Mouse (Mus musculus) embryo, embryonic 11 days (tissue): ENCODE measurements at regions not wholly inside any gene's neighbourhood (a gene's known extent, or its start where the extent isn't known, plus 50 kb on each side); places are given as distances from the start of the nearest gene placed in this dataset.
"Not testable (repeated sequence)": the region's sequence is repeated elsewhere in the genome, so short reads cannot be mapped to it uniquely, and the experiment has no call there.

ENCODE experiments used
- DNase-seq: peaks from one replicate; pipeline ENCODE4 v3.0.0-alpha.2; 2015

DNA sequence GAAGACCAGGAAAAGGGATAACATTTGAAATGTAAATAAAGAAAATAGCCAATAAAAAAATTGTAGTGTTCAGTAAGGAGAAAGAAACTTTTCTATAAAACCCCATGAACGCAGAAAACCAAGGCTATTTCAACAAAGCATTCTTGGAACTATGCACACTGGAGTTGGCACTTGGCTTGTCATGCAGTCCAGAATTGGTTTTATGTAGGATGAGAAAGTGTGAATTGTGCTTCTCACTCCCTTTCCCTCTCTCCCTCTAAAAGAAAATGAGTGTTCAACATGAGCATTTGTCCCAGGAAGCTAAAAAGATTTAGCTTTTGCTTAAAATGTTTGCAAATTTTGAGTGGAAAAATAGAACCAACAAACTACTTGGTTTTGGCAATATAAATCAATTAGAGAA lies 841.6 kb upstream of the Adam24 start:
- DNase-seq = no peak

DNA sequence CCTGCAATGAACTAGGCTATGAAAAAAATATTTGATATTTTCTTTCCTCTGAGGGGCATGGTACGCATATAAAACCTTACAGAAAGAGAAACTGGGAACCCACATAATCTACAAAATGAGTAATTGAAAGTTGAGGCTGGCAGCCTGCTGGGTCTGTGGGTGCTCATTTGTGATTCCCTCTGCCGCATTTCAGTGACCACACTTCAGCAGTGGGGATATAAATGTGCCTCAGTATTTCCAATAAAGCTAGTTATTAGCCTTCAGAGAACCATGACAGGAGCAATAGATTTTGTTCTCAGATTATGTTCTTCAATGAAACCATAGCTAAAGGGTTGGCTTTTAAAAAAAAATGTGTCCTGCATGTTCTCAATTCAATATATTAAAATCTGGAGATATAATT lies 828.0 kb upstream of the Adam24 start:
- DNase-seq = no peak

DNA sequence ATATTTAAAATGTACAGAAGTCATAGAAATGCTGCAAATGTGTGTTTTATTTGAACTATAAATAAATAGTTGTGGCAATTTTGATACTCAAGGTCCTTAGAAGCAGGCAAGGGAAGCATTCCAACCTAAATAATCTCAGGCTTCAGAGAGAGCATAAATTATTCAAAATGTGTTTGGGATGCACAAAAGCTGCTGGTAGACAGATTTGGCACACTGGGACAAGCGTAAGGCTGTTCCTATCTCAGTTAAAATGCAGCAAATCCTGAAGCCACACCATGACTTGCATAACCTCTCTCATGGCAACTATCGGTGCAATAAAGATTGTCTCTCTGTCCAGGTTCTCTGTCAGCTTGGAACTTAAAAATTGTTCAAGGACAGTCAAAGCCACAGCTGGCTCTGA lies 812.3 kb upstream of the Adam24 start:
- no peak for DNase-seq

DNA sequence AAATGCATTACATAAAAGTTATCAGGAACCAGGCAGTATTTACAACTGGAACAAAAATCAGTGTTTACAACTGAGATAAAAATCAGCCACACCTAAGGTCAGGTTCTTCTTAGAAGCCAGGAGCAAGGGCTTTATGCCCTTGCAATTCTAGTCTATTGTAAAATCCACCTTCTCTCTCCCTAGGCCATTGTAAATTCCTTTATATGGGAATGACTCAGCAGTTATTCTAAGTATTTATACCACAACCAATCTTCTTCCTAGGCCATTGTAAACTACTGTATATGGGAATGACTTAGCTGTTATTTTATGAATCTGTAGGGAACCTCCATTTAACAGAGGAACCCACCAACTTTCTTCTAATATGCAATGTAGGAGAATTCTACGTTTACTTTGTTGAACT lies 772.6 kb upstream of the Adam24 start:
- DNase-seq = no peak

DNA sequence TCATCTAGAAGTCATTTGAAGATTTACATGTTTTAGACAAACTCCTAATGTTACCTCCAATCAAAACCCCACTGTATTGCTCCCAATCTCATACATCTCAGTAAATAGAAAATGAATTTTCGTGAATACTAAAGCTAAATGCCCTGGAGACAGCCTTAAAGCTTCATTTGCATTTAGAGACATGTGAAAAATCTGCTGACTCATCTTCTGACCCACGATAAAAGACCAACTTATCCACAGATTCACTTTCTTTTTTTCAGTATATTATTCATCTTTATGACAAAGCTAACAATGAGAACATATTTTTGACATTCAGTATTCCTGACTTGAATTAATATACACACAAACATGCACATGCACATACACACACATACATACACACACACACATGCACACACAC lies 762.0 kb upstream of the Adam24 start:
- DNase-seq = no peak

DNA sequence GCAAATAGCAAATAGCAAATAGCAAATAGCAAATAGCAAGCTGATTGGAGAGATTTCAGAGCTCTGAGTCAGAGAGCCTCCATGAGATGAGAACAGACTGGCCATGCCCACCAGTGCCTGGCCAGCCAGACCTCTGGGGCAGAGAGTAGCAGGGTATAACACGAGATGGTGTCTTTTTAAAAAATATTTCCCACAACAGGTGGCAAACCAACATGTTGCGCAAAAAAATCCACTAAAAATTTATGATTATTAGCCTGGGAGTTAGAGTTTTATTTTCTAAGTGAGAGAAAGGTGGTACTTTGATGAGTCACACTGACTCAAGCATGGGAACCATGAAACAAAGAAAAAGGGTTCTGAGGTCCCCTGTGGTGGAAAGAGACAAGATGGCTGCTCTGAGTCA lies 753.5 kb upstream of the Adam24 start:
- DNase-seq = no peak

DNA sequence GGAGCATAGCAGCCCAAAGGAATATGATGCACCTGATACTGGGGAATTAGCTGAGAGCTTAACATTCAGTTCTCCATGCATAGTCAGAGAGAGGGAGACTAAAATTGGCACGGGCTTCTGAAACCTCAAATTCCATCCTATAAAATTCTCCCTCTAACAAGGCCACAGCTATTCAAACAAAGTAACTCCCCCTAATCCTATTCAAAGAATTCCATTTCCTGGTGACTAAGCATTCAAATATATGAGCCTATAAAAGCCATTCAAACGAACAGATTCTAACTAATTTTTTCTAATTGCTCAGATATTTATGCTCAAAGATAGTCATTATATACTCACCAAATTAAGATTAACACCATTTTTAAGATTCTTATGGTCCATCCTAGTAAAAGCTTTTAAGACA lies 751.1 kb upstream of the Adam24 start:
- no peak for DNase-seq

DNA sequence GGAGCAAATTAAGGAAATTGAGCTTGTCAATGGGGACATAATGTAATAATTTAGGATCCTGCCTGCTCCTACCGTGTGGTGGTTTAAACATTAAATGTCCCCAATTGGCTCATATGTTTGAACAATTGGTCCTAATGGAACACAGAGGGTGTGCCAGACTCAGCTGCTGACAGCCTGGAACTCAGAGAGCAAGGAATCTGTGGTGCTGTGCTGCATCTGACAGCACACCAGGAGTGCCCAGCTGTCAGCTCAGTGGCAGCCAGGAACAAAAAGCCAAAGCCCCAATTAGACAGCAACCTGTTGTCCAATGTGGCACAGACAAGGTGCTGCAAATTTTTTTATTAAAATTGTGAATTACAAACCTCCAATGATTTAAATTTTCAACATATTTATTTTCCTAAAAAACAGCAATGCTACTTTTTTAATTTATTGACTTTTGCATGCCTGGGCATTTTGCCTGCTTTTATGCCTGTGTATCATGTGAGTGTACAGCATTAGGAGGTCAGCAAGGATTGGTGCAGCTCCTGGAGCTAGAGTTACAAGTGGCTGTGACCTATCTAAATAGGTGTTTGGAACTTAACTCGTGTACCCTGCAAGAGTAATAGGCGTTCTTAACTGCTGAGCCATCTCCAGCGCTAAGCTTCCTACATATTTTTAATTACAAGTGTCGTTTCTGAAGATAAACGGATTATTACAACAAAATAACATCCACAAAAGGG lies 724.5 kb upstream of the Adam24 start:
- peak; percentile 2 for DNase-seq

DNA sequence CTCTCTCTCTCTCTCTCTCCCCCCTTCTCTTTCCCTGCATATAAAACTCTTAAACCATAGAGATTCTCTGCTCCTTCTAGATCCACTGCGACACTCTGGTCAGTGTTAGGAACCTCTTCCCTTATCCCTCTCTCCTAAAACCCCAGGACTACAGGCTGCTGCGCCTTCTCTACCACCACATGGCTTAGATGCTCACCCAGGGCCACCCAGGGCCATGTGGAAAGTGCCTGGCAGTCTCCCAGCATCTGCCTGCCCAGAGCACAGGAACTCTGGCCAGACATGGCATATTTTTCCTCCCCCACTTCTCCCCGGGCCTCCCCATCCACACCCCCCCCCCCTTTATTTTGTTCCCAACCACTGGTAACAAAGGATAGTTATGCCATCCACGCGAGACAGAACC lies 720.4 kb upstream of the Adam24 start:
- no peak for DNase-seq

DNA sequence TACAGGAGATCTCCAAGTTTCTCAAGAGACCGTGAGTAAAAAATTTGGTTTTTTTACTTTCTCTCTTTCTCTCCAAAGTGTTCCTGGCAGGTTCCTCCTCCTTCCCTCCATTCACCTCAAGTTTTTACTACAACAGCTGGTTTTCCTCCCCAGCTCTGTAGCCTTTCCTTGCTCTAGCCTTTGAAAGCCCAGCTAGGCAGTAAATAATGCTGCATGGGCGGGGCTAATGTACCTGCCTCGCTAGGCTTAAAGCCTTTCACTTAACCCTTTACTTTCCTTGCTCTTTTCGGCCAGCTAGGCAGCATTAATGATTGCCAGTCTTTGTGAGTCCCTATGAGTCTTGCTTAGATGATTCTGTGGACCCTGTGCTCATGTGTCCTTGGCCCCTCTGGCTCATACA lies 720.0 kb upstream of the Adam24 start:
- peak; percentile 42 for DNase-seq

DNA sequence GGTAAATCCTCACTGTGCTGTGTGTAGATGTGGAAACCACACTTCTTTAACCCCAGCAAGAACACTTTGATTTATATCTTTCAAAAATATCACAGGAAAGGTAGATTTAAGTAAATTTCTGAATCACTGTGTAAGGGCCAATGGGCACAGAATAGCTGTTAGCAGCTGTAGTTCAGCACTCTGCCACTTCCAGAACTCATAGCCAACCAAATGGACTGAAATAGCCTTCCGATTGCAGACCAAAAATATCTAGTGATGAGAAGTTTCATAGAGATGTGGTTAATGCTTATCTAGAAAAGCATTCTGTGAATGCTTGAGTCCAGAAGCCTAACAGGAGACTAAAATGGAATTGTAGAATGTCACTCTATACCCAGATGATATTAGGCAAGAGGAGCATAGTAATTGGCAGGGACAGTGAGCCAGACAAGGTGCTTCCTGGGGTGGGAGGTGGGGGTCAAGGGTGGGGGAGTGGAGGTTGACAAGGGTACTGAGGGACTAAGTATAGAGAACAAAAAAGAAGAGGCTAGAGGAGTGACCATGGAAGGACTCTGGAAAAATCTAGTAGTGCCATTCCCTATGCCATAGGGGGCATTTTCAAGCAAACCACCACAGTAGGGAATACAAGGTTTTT lies 669.6 kb upstream of the Adam24 start:
- no peak for DNase-seq

DNA sequence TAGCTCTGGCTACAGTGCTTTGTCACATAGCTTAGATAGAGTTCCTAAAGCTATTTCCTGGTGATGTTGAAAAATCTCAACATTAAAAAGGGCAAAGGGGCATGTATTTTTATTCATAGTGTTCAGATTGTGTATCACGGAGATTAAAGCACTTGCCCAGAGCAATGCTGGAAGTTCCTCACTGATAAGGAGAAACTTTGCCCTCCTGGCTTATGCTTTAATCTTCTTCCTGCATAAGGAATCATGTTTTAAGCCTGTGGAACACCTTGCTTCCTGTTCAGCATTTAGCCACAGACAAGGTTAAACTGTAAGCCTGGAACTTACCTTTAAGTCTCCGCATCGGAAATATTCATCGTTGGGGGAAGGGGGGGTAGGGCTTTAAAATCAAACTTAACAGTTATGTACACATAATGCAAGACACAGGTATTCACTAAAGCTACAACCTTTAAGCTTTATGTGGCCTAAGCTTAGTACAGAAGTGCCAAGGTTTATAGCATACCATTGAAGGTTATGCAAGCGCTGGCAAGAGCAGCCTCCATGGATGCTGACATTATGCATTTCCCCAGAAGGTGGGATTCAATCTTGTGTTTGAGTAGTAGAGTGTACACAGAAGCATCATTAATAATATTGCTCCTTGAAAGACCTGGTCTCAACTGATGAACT lies 655.5 kb upstream of the Adam24 start:
- no peak for DNase-seq

DNA sequence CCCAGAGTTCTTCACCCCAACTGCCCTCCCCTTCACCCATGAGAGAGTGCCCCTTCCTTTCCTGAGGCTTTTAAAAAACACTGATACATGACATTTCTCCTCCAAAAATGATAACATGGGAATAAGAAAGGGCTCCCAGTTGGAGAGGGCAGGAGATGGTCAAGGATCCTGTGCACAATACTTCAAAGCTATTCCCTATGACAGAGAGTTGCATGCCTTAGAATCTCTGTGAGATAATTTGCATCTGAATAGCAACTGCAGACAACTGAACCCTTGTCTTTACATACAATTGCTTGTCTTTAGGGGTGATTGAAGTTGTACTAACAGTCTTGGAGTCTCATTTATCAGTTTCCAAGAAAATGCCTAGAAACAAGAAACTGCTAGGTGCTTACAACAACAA lies 610.7 kb upstream of the Adam24 start:
- DNase-seq = no peak

DNA sequence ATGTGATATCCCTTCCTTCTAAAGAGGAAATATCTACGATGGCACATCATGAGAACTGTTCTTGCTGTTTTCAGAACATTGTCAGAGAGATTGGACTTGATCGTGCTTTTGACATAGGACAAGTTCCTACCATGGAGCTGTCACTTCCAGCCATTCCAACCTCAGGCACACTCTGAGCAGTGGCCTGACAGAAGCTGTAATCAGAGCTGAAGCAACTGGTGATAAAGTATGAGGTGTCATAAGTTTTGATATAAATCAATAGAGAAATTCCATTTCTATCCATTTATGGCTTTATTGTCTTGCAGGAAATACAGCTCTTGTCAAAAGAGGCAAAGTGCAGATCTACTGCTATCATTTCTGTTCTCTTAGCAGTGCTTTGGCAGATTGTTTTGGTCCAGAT lies 603.7 kb upstream of the Adam24 start:
- no peak for DNase-seq

DNA sequence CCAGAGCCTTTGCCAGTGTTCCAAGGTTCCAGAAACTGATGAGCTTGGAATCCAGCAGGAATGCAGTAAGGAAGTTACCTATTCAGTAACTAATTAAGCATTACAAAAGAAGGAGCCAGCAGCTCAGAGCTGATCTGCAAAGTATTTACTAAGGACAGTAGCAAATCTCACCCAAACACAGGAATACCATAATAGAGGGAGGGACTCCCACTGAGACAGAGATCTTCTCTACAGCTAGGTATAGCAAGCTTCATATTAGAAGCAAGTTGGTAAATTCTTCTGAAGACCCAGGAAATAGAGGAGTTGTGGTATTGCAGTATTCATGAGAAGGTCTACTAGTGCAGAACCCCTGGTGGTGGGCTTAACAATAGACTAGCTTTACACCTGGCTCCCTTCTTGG lies 593.9 kb upstream of the Adam24 start:
- DNase-seq = not testable (repeated sequence)

DNA sequence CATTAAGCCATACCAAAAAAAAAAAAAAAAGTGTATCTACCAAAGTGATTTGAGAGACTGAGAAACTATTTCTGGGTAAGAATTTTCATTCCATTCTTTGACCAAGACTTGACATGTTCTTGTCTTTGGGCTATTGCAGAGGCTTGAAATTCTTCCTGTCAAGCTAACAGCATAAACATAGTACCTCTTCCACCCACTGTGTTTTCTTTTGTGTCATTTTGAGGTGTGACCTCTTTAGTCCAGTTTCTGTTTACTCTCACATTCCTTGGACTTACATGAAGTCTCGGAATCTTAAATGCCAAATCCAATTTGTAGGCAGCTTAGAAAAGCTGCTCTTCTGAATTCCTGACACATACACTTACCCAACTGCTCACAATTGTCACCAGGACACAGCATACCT lies 590.7 kb upstream of the Adam24 start:
- DNase-seq = no peak

DNA sequence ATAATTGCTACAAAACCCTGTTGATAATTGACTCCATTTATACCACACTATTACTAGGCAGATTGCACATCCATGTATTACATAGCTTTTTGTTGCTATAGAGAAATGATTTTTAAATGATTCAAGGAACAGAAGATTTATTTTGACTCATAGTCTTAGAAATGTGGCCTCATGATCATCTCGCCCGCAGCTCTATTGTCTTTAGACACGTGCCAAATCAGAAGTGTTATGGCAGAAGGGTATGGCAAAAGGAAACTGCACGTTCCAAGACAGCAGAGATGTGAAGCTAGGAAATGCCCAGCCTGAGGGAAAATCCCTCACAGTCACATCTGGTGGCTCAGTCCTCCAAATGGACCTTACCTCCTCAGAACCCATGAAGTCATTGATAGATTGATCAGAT lies 585.5 kb upstream of the Adam24 start:
- DNase-seq = no peak

DNA sequence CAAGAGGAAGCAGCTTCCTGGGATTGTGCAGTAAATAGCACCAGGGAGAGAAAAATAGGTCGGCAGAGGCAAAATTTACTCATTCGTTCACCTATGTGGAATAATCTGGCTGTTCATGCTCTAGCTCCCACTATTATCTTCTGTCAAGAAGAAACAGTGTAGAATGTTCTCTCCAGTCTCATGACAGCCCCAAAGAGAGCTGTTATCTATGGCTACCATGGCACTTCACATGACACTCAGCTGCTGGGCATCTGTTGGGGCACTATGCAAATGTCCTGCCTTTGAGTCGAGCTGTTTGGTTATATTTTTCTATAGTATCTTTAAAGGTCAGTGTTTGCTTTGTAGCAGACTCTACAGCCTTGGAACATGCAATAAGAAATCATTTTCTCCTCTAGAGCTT lies 550.5 kb upstream of the Adam24 start:
- no peak for DNase-seq

DNA sequence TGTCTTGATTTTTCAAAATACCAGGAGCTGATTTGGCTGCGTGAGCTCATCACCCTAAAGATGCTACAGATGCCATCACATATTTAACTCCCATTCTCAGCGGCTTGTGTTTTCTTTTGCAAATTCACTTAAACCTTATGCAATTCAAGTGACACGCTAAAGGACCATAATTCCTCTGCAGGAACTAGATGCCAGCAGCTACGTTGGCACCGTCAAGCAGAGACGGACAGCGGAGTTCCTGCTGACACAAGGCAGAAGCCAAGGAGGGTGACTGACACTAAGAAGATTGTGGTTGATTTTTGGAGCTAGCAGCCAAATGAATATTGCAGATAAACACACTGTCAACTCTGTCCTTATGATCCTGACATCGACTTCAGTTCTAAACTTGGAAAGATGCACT lies 547.7 kb upstream of the Adam24 start:
- DNase-seq = no peak

DNA sequence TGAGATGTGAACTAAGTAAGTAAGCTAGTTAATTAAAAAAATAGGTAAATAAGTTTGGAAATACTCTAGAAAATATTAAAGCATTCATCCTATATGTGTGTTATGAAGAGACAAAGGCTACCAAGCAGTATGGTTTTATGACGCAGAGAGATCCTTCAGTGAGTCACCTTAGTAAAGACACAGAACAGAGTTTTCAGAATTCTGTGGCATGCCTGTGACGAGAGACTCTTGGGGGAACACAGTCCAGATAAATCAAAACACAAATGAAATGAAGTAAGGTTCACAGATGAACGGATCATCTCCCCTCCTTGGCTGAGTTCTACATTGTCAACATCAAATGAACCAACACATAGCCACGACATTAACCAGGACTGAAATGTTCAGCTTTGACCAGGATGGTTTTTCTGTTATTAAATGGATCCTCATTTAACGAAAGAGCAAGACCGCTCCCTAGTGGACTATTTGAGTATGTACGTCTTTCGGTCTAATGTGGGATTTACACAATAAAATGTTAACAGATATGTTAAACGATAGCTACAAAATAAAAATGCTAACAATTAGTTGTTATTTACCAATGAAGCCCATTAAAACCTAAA lies 542.1 kb upstream of the Adam24 start:
- peak; percentile 74 for DNase-seq

DNA sequence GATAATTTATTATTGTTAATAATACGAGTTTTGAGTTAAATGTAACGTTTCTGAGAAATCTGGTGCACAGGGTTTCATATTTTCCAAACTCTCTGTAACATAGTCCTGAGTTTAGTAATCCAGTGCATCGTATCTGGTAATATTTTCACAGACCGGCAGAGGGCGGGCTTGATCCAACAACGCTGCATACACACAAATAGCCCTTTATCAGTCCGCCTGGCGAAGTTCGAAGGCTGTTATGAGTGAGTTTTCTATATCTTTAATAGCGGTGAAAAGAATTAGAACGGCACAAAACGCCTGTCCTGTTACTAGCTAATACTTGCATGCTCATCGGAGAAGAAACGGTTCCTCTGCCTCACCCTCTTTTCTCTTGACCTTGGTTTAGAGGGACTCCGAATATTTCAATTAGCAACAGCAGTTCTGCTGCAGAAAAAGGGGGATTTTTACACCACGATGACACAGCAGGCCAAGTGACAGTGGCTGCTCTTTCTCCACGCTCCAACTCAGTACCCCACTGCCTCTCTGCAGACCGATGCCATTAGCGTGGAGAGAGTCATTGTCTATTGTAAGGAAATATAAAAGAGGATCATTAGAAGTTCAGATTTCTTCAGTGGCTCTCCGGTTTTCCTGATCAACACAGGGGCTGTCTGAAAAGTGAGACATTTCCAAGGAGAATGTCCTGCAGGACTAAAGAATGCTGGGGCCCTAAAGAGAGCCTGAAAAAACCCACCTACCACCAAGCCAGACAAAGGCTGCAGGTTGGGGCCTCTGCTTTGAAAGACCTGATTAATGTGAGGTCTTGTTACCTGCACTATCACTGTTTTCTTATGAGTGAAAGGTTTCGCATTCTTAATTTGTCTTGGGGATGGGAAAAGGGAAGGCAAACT lies 523.7 kb upstream of the Adam24 start:
- DNase-seq = peak; percentile 82

DNA sequence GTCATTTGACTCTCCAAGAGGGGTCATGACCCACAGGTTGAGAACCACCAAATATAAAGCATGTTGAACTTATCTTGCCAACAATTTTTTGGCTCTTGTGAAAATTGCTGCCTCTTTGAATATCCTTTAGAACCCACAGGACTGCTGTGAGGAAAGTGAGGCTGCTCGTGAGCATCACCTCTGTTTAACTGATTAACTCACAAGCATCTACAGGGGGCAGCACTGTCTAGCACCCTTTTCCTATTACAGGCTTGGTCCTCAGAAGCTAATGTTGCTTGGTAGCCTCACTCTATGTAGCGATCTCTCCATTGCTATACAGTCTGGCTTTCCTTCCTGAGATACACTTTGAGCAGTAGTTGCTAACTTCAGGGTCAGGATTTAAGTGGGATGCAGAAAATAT lies 522.4 kb upstream of the Adam24 start:
- DNase-seq = peak; percentile 11
